8 mouse cellular contexts compared by ENCODE assay signal in genomic region chr12:8394894-8395297, GRCm38 (mm10).
DNase-seq lines count a peak whose midpoint lies in the region; ATAC-seq lines count a peak whose summit lies in the region.

No protein-coding gene starts in this region.

- H3K4me1 ChIP-seq in embryonic facial prominence, embryonic 13.5 days, result peaks cover 6% of the 10 kb centered on the region; the same call in 1 of the 2 replicates
- H3K4me1 ChIP-seq in lung, embryonic 15.5 days, result peaks cover 24% of the 10 kb centered on the region; the same call in 1 of the 2 replicates

- 65% methylated on average over 6 of the region's 6 CpGs for WGBS in embryonic facial prominence, embryonic 13.5 days
- 38% methylated on average over 6 of the region's 6 CpGs for WGBS in lung, embryonic 15.5 days

- no peak overlapping the region for H3K9ac ChIP-seq in embryonic facial prominence, embryonic 13.5 days
- no peak overlapping the region for H3K9ac ChIP-seq in lung, embryonic 15.5 days

- peak; percentile 64; the same call in 1 of the 2 replicates for ATAC-seq in embryonic facial prominence, embryonic 13.5 days (ENCODE audit: insufficient number of reproducible peaks, insufficient read depth, low FRiP score, low TSS enrichment, low read depth)
- ATAC-seq in lung, embryonic 15.5 days (ENCODE audit: borderline replicate concordance, extremely low read depth, low FRiP score, low TSS enrichment), result peak; percentile 52; the same call in 1 of the 2 replicates

- peak; percentile 20 to 36 for DNase-seq in layer of hippocampus, postnatal 14 days (ENCODE audit: low spot score in 2 of 2)
- no peak for DNase-seq in layer of hippocampus, adult 9-10 months (ENCODE audit: low spot score)
- DNase-seq in kidney, adult 11 months, result peak; percentile 45
- DNase-seq in spleen, adult 18-20 months, result no peak
- no peak for DNase-seq in cerebellum, adult 9-10 months
- no peak for DNase-seq in urinary bladder, postnatal 25 days (ENCODE audit: low spot score)

- no peaks in the 10 kb centered on the region for H3K27me3 ChIP-seq in embryonic facial prominence, embryonic 13.5 days
- no peaks in the 10 kb centered on the region for H3K27me3 ChIP-seq in lung, embryonic 15.5 days

- H3K4me3 ChIP-seq in embryonic facial prominence, embryonic 13.5 days, result no peak overlapping the region
- H3K4me3 ChIP-seq in lung, embryonic 15.5 days, result no peak overlapping the region

- no peaks in the 10 kb centered on the region for H3K9me3 ChIP-seq in embryonic facial prominence, embryonic 13.5 days
- no peaks in the 10 kb centered on the region for H3K9me3 ChIP-seq in lung, embryonic 15.5 days

- H3K4me2 ChIP-seq in embryonic facial prominence, embryonic 13.5 days, result no peak overlapping the region
- H3K4me2 ChIP-seq in lung, embryonic 15.5 days, result no peak overlapping the region

- peak overlapping the region; percentile 19; the same call in 1 of the 2 replicates for H3K27ac ChIP-seq in embryonic facial prominence, embryonic 13.5 days
- H3K27ac ChIP-seq in lung, embryonic 15.5 days, result peak overlapping the region; percentile 47

- no peaks in the 10 kb centered on the region for H3K36me3 ChIP-seq in embryonic facial prominence, embryonic 13.5 days
- H3K36me3 ChIP-seq in lung, embryonic 15.5 days, result no peaks in the 10 kb centered on the region

Comparison
In these comparisons a context has a peak if more than half of its experiments do, and no peak if none do; other contexts are left out.
1. DNase-seq: peak in layer of hippocampus, postnatal 14 days (2 of 2) and kidney, adult 11 months (single experiment); none in layer of hippocampus, adult 9-10 months (single experiment), spleen, adult 18-20 months (0 of 2), cerebellum, adult 9-10 months (single experiment) and urinary bladder, postnatal 25 days (single experiment).